In genomic region chr5:21828855-21829254, GRCm38 (mm10) we compare ENCODE assay signal across 16 mouse cellular contexts. TPM values are rescaled to one million over a fixed set of nuclear protein-coding genes. Genes with fewer than 3 reads are reported as not detected.
A peak's percentile ranks its signal among the peaks of the same experiment; 100 is the strongest.
DNase-seq lines count a peak whose midpoint lies in the region; ATAC-seq lines count a peak whose summit lies in the region.
"Had no signal": no experiment of that assay in that cellular context is flagged by ENCODE, and none has a peak within 500 bp of the region (broad histone marks: within the 10 kb centered on the region; RNA-seq: fewer than 3 reads in every experiment).

No protein-coding gene starts in this region.

- DNase-seq in right cerebral cortex, adult 18-20 months: peak; percentile 45
- no peak for DNase-seq in right cerebral cortex, postnatal 14 days
- DNase-seq in layer of hippocampus, adult 18-20 months (ENCODE audit: low spot score in 2 of 2): peak; percentile 55 to 85
- peak; percentile 7 to 39 for DNase-seq in left cerebral cortex, adult 9 months (ENCODE audit: low spot score in 2 of 2)
- DNase-seq in adrenal gland, postnatal 4 days (ENCODE audit: low spot score in 2 of 2): no peak
- DNase-seq in thymus, postnatal 10 days (ENCODE audit: low spot score in 2 of 2): no peak
- DNase-seq: cerebellum, adult 18-20 months; cerebellum, postnatal 36 days; heart, postnatal 4 days; lung, postnatal 10 days had no signal

- no peak for ATAC-seq in monocyte, adult 5-6 weeks (replicated peaks; ENCODE audit: insufficient number of reproducible peaks, low FRiP score, low TSS enrichment, poor library complexity, severe bottlenecking)
- ATAC-seq: hindbrain, embryonic 16.5 days; intestine, postnatal 0 days; midbrain, embryonic 15.5 days had no signal

RNA-seq across cellular contexts. Expression of gene Slc26a5, which starts 36.5 kb away (rescaled TPM):
- under 1 TPM; 0.15 to 0.17 TPM for total RNA-seq in layer of hippocampus, adult 18-20 months (2021)
- not detected in 3 replicates for total RNA-seq in monocyte, adult 5-6 weeks (2017)
- under 1 TPM; 0.14 to 0.23 TPM for total RNA-seq in adrenal gland, postnatal 4 days (2021)
- total RNA-seq: adrenal gland, adult 18-20 months; heart, postnatal 4 days; megakaryocyte, adult 5-6 weeks had no signal

RNA-seq across cellular contexts. Expression of gene Psmc2, which starts 43.8 kb away (rescaled TPM):
- 100 to 1,000 TPM; 113 to 117 TPM for total RNA-seq in layer of hippocampus, adult 18-20 months (2021)
- 69.9 to 75.6 TPM (median 74.7 TPM) in 3 replicates for total RNA-seq in monocyte, adult 5-6 weeks (2017)
- 100 to 1,000 TPM; 126 to 130 TPM for total RNA-seq in adrenal gland, postnatal 4 days (2021)

RNA-seq across cellular contexts. Expression of gene Dnajc2, which starts 43.8 kb away (rescaled TPM):
- 10 to 100 TPM; 29.8 to 31.1 TPM for total RNA-seq in layer of hippocampus, adult 18-20 months (2021)
- 90.7 to 113 TPM (median 108 TPM) in 3 replicates for total RNA-seq in monocyte, adult 5-6 weeks (2017)
- 10 to 100 TPM; 31.4 to 41.3 TPM for total RNA-seq in adrenal gland, postnatal 4 days (2021)

Comparison
In these comparisons a context has a peak if more than half of its experiments do, and no peak if none do; other contexts are left out.
1. DNase-seq: peak in right cerebral cortex, adult 18-20 months (single experiment), layer of hippocampus, adult 18-20 months (2 of 2) and left cerebral cortex, adult 9 months (2 of 2); none in right cerebral cortex, postnatal 14 days (single experiment), adrenal gland, postnatal 4 days (0 of 2) and thymus, postnatal 10 days (0 of 2).